Mouse (Mus musculus) C2C12 (cell line): Measurements from ENCODE around the gene Acnat1. TPM values are rescaled to one million over a fixed set of nuclear protein-coding genes. Genes with fewer than 3 reads are reported as not detected.
"Not testable (repeated sequence)": the region's sequence is repeated elsewhere in the genome, so short reads cannot be mapped to it uniquely, and the experiment has no call there.

Experiments
- H3K27me3 ChIP-seq: one replicate; pipeline ENCODE4 v1.6.1; 2011; ENCODE audit not compliant: control insufficient read depth, insufficient read depth, insufficient read length
- H3K36me3 ChIP-seq: one replicate; pipeline ENCODE4 v1.6.1; 2011; ENCODE audit not compliant: control insufficient read depth, insufficient read depth
- H3K4me3 ChIP-seq: one replicate; pipeline ENCODE4 v1.5.1; 2011; ENCODE audit warnings: mild to moderate bottlenecking, control low read depth; ENCODE audit not compliant: poor library complexity, insufficient read depth, severe bottlenecking
- H3K79me2 ChIP-seq: one replicate; pipeline ENCODE4 v1.6.1; 2011; ENCODE audit not compliant: control insufficient read depth, insufficient read depth
- H3K79me3 ChIP-seq: one replicate; pipeline ENCODE4 v1.6.1; 2011; ENCODE audit warnings: low read depth, control low read depth
- H3ac ChIP-seq: one replicate; pipeline ENCODE3; 2011; ENCODE audit warnings: low read depth; ENCODE audit not compliant: control insufficient read depth, insufficient read length
- CEBPB ChIP-seq: IDR thresholded peaks from one replicate; pipeline ENCODE4 v1.6.1; 2011; ENCODE audit warnings: low read depth, mild to moderate bottlenecking, control low read depth, moderate library complexity
- CTCF ChIP-seq: IDR thresholded peaks from one replicate; pipeline ENCODE4 v1.5.1; 2011; ENCODE audit not compliant: control insufficient read depth, insufficient read depth, insufficient read length
- FOSL1 ChIP-seq: IDR thresholded peaks from one replicate; pipeline ENCODE4 v1.8.0; 2011; ENCODE audit warnings: mild to moderate bottlenecking, low read length; ENCODE audit not compliant: poor library complexity, insufficient read depth, severe bottlenecking
- MAX ChIP-seq: IDR thresholded peaks from one replicate; pipeline ENCODE4 v1.6.1; 2011; ENCODE audit warnings: mild to moderate bottlenecking, control low read depth
- MYOD1 ChIP-seq: IDR thresholded peaks from one replicate; pipeline ENCODE4 v1.6.1; 2011; ENCODE audit warnings: low read depth; ENCODE audit not compliant: control insufficient read depth, insufficient read length
- MYOG ChIP-seq: IDR thresholded peaks from one replicate; pipeline ENCODE4 v1.6.1; 2011; ENCODE audit not compliant: control insufficient read depth, insufficient read length; ENCODE audit errors: extremely low read depth
- USF1 ChIP-seq: IDR thresholded peaks from one replicate; pipeline ENCODE4 v1.6.1; 2011; ENCODE audit warnings: low read depth, mild to moderate bottlenecking, control low read depth, moderate library complexity
- polyA plus RNA-seq: library from polyadenylated mRNA; unstranded; fragments of >200 nt; fragmentation: generic; extraction: Trizol; gene quantifications from one replicate; pipeline ENCODE4 v1.2.1, GENCODE M21; 2012; ENCODE audit warnings: missing spikeins

Acnat1 gene
- polyA plus RNA-seq, 1 experiment: not detected

GRCm38 (mm10) chr4:49485442-49485841 lies 11.7 kb upstream of the Acnat1 start:
- no peak overlapping the region for H3K4me3 ChIP-seq
- TF ChIP-seq MAX: no peak
- TF ChIP-seq MYOD1: no peak
- TF ChIP-seq MYOG: no peak
- no peak for TF ChIP-seq CEBPB
- no peak for TF ChIP-seq CTCF
- TF ChIP-seq USF1: no peak
- TF ChIP-seq FOSL1: no peak
- no peaks in the 10 kb centered on the region for H3K79me2 ChIP-seq
- no peaks in the 10 kb centered on the region for H3K36me3 ChIP-seq
- H3K27me3 ChIP-seq: no peaks in the 10 kb centered on the region
- no peaks in the 10 kb centered on the region for H3K79me3 ChIP-seq
- no peak overlapping the region for H3ac ChIP-seq

- Histone ChIP-seq H3K4me3 (no peak overlapping the region), H3K79me2 (no peaks in the 10 kb centered on the region), H3ac (no peak overlapping the region), H3K79me3 (no peaks in the 10 kb centered on the region), H3K36me3 (no peaks in the 10 kb centered on the region), H3K27me3 (peaks cover 3% of the 10 kb centered on the region)
- TF ChIP-seq CEBPB (no peak), CTCF (no peak), MAX (no peak), MYOG (no peak), USF1 (no peak), MYOD1 (no peak), FOSL1 (no peak)
Measured at GRCm38 (mm10) chr4:49480896-49481295, 7.2 kb upstream of the Acnat1 start.

GRCm38 (mm10) chr4:49480104-49480760 lies 6.5 kb upstream of the Acnat1 start:
- no peaks in the 10 kb centered on the region for H3K79me2 ChIP-seq
- no peaks in the 10 kb centered on the region for H3K79me3 ChIP-seq
- peaks cover 3% of the 10 kb centered on the region for H3K27me3 ChIP-seq
- TF ChIP-seq MYOD1: no peak
- no peak for TF ChIP-seq MYOG
- no peak for TF ChIP-seq FOSL1
- no peak for TF ChIP-seq MAX
- H3ac ChIP-seq: no peak overlapping the region
- no peak overlapping the region for H3K4me3 ChIP-seq
- no peaks in the 10 kb centered on the region for H3K36me3 ChIP-seq

- H3K79me3 ChIP-seq, H3K79me2 ChIP-seq, H3ac ChIP-seq, H3K36me3 ChIP-seq, H3K4me3 ChIP-seq, H3K27me3 ChIP-seq: not testable (repeated sequence)
Measured at GRCm38 (mm10) chr4:49479035-49479434, 5.3 kb upstream of the Acnat1 start.

GRCm38 (mm10) chr4:49478118-49478877 lies 4.6 kb upstream of the Acnat1 start:
- H3K79me3 ChIP-seq: no peaks in the 10 kb centered on the region
- H3K4me3 ChIP-seq: no peak overlapping the region
- no peaks in the 10 kb centered on the region for H3K79me2 ChIP-seq
- no peaks in the 10 kb centered on the region for H3K36me3 ChIP-seq
- TF ChIP-seq FOSL1: no peak
- no peak for TF ChIP-seq MYOG
- TF ChIP-seq MAX: no peak
- no peak for TF ChIP-seq CEBPB
- no peak overlapping the region for H3ac ChIP-seq
- H3K27me3 ChIP-seq: peaks cover 3% of the 10 kb centered on the region

GRCm38 (mm10) chr4:49474583-49474982 lies 871 bp upstream of the Acnat1 start:
- Histone ChIP-seq H3K4me3 (no peak overlapping the region), H3K79me2 (no peaks in the 10 kb centered on the region)
- TF ChIP-seq CTCF (no peak), MYOD1 (no peak), FOSL1 (no peak), MYOG (no peak), CEBPB (no peak), MAX (no peak), USF1 (no peak)

More at GRCm38 (mm10) chr4:49474583-49474982, 871 bp upstream of the Acnat1 start:
- Histone ChIP-seq H3K36me3 (no peaks in the 10 kb centered on the region), H3K79me3 (no peaks in the 10 kb centered on the region), H3K27me3 (no peaks in the 10 kb centered on the region), H3ac (no peak overlapping the region)
